Comparison of ENCODE assay signal across 21 mouse cellular contexts in genomic region chr5:51888404-51888803, GRCm38 (mm10).
DNase-seq lines count a peak whose midpoint lies in the region; ATAC-seq and TF ChIP-seq lines count a peak whose summit lies in the region.
"Had no signal": no experiment of that assay in that cellular context is flagged by ENCODE, and none has a peak within 500 bp of the region (broad histone marks: within the 10 kb centered on the region; RNA-seq: fewer than 3 reads in every experiment).

No protein-coding gene starts in this region.

- H3K27ac ChIP-seq in forebrain, embryonic 12.5 days = no peak overlapping the region
- no peak overlapping the region for H3K27ac ChIP-seq in forebrain, postnatal 0 days (ENCODE audit: low read depth, low read length)
- no peak overlapping the region for H3K27ac ChIP-seq in midbrain, embryonic 13.5 days
- no peak overlapping the region for H3K27ac ChIP-seq in midbrain, postnatal 0 days (ENCODE audit: low read depth, low read length)
- H3K27ac ChIP-seq in forebrain, embryonic 16.5 days (ENCODE audit: low read length) = no peak overlapping the region
- H3K27ac ChIP-seq: embryonic facial prominence, embryonic 15.5 days; heart, adult 2 months; heart, embryonic 13.5 days; hindbrain, embryonic 12.5 days; kidney, embryonic 15.5 days had no signal

- DNase-seq in forebrain, postnatal 0 days = no peak
- DNase-seq in midbrain, postnatal 0 days (ENCODE audit: low spot score) = no peak
- peak; percentile 54 for DNase-seq in brain, adult 2 months (ENCODE audit: low read depth, low spot score)
- no peak for DNase-seq in urinary bladder, adult 18-20 months (ENCODE audit: low spot score in 2 of 2)
- no peak for DNase-seq in cerebellum, adult 11 months
- DNase-seq: adrenal gland, postnatal 36 days; cerebellum, adult 18-20 months; cerebellum, postnatal 14 days; gastrocnemius, postnatal 25 days; heart, adult 2 months; kidney, adult 11 months; lung, postnatal 4 days; thymus, adult 18-20 months; thymus, postnatal 4 days had no signal

- H3K4me1 ChIP-seq in forebrain, embryonic 12.5 days = peaks cover 8% of the 10 kb centered on the region; the same call in 1 of the 2 replicates
- no peaks in the 10 kb centered on the region for H3K4me1 ChIP-seq in forebrain, postnatal 0 days (ENCODE audit: insufficient read depth)
- H3K4me1 ChIP-seq in midbrain, embryonic 13.5 days (replicated peaks) = peaks cover 6% of the 10 kb centered on the region
- H3K4me1 ChIP-seq in midbrain, postnatal 0 days (ENCODE audit: insufficient read depth, low read length) = no peaks in the 10 kb centered on the region
- H3K4me1 ChIP-seq in forebrain, embryonic 16.5 days (replicated peaks; ENCODE audit: control insufficient read depth, insufficient read depth, low read length) = no peaks in the 10 kb centered on the region; the same call in 1 of the 2 replicates
- H3K4me1 ChIP-seq: embryonic facial prominence, embryonic 15.5 days; heart, embryonic 13.5 days; hindbrain, embryonic 12.5 days had no signal

- TF ChIP-seq CTCF in forebrain, postnatal 0 days (IDR thresholded peaks at IDR 0.05; ENCODE audit: low read depth) = no peak
- TF ChIP-seq CTCF in midbrain, postnatal 0 days (IDR thresholded peaks at IDR 0.05) = no peak

- no peaks in the 10 kb centered on the region for H3K36me3 ChIP-seq in forebrain, embryonic 12.5 days (replicated peaks)
- H3K36me3 ChIP-seq in forebrain, postnatal 0 days (ENCODE audit: insufficient read depth) = no peaks in the 10 kb centered on the region
- no peaks in the 10 kb centered on the region for H3K36me3 ChIP-seq in midbrain, embryonic 13.5 days
- no peaks in the 10 kb centered on the region for H3K36me3 ChIP-seq in midbrain, postnatal 0 days (ENCODE audit: insufficient read depth, low read length)
- no peaks in the 10 kb centered on the region for H3K36me3 ChIP-seq in forebrain, embryonic 16.5 days (ENCODE audit: control insufficient read depth, insufficient read depth)
- H3K36me3 ChIP-seq: embryonic facial prominence, embryonic 15.5 days; heart, embryonic 13.5 days; hindbrain, embryonic 12.5 days; kidney, embryonic 15.5 days had no signal

- H3K4me3 ChIP-seq in forebrain, embryonic 12.5 days (replicated peaks) = no peak overlapping the region
- no peak overlapping the region for H3K4me3 ChIP-seq in forebrain, postnatal 0 days (ENCODE audit: low read depth, low read length)
- no peak overlapping the region for H3K4me3 ChIP-seq in midbrain, embryonic 13.5 days (replicated peaks)
- H3K4me3 ChIP-seq in midbrain, postnatal 0 days (ENCODE audit: low read depth, low read length) = no peak overlapping the region
- H3K4me3 ChIP-seq in forebrain, embryonic 16.5 days (replicated peaks; ENCODE audit: low read length) = no peak overlapping the region
- H3K4me3 ChIP-seq: embryonic facial prominence, embryonic 15.5 days; heart, adult 2 months; heart, embryonic 13.5 days; hindbrain, embryonic 12.5 days; kidney, embryonic 15.5 days had no signal

- no peaks in the 10 kb centered on the region for H3K9me3 ChIP-seq in forebrain, embryonic 12.5 days
- H3K9me3 ChIP-seq in forebrain, postnatal 0 days (ENCODE audit: low read length) = no peaks in the 10 kb centered on the region
- no peaks in the 10 kb centered on the region for H3K9me3 ChIP-seq in midbrain, embryonic 13.5 days
- no peaks in the 10 kb centered on the region for H3K9me3 ChIP-seq in midbrain, postnatal 0 days (ENCODE audit: low read length)
- H3K9me3 ChIP-seq in forebrain, embryonic 16.5 days (ENCODE audit: control insufficient read depth, low read length) = no peaks in the 10 kb centered on the region
- H3K9me3 ChIP-seq: embryonic facial prominence, embryonic 15.5 days; heart, embryonic 13.5 days; hindbrain, embryonic 12.5 days; kidney, embryonic 15.5 days had no signal

- H3K9ac ChIP-seq in forebrain, embryonic 12.5 days = no peak overlapping the region
- H3K9ac ChIP-seq in forebrain, postnatal 0 days = no peak overlapping the region
- no peak overlapping the region for H3K9ac ChIP-seq in midbrain, embryonic 13.5 days (replicated peaks)
- H3K9ac ChIP-seq in midbrain, postnatal 0 days (replicated peaks; ENCODE audit: low read length, poor library complexity, severe bottlenecking) = no peak overlapping the region
- H3K9ac ChIP-seq in forebrain, embryonic 16.5 days (replicated peaks; ENCODE audit: low read depth, low read length) = no peak overlapping the region
- H3K9ac ChIP-seq: embryonic facial prominence, embryonic 15.5 days; heart, embryonic 13.5 days; hindbrain, embryonic 12.5 days; kidney, embryonic 15.5 days had no signal

- WGBS in forebrain, embryonic 12.5 days = 25% methylated on average over 7 of the region's 7 CpGs
- WGBS in forebrain, postnatal 0 days = 24% methylated on average over 7 of the region's 7 CpGs
- WGBS in midbrain, embryonic 13.5 days = 41% methylated on average over 7 of the region's 7 CpGs
- 37% methylated on average over 7 of the region's 7 CpGs for WGBS in midbrain, postnatal 0 days
- 9% methylated on average over 7 of the region's 7 CpGs for WGBS in forebrain, embryonic 16.5 days

- peak; percentile 77; the same call in 1 of the 2 replicates for ATAC-seq in forebrain, embryonic 12.5 days (ENCODE audit: low FRiP score)
- ATAC-seq in forebrain, postnatal 0 days = no peak
- peak; percentile 65; the same call in 1 of the 2 replicates for ATAC-seq in midbrain, embryonic 13.5 days
- no peak for ATAC-seq in midbrain, postnatal 0 days (ENCODE audit: low FRiP score)
- ATAC-seq in forebrain, embryonic 16.5 days = 0 out of 2 replicates have a peak, but pooled peaks have one; percentile 49

- H3K27me3 ChIP-seq in forebrain, embryonic 12.5 days = no peaks in the 10 kb centered on the region
- H3K27me3 ChIP-seq in forebrain, postnatal 0 days (ENCODE audit: insufficient read depth, low read length) = no peaks in the 10 kb centered on the region
- H3K27me3 ChIP-seq in midbrain, embryonic 13.5 days = no peaks in the 10 kb centered on the region
- H3K27me3 ChIP-seq in midbrain, postnatal 0 days (ENCODE audit: insufficient read depth, low read length) = no peaks in the 10 kb centered on the region
- no peaks in the 10 kb centered on the region for H3K27me3 ChIP-seq in forebrain, embryonic 16.5 days (replicated peaks; ENCODE audit: control insufficient read depth, insufficient read depth, low read length)
- H3K27me3 ChIP-seq: embryonic facial prominence, embryonic 15.5 days; heart, embryonic 13.5 days; hindbrain, embryonic 12.5 days; kidney, embryonic 15.5 days had no signal

- no peak overlapping the region for H3K4me2 ChIP-seq in forebrain, embryonic 12.5 days
- H3K4me2 ChIP-seq in forebrain, postnatal 0 days (ENCODE audit: low read depth) = no peak overlapping the region
- H3K4me2 ChIP-seq in midbrain, embryonic 13.5 days (replicated peaks) = no peak overlapping the region
- no peak overlapping the region for H3K4me2 ChIP-seq in midbrain, postnatal 0 days (ENCODE audit: low read depth, low read length, poor library complexity, severe bottlenecking)
- no peak overlapping the region for H3K4me2 ChIP-seq in forebrain, embryonic 16.5 days (ENCODE audit: low read length)
- H3K4me2 ChIP-seq: embryonic facial prominence, embryonic 15.5 days; heart, embryonic 13.5 days; hindbrain, embryonic 12.5 days; kidney, embryonic 15.5 days had no signal

Comparison
In these comparisons a context has a peak if more than half of its experiments do, and no peak if none do; other contexts are left out.
1. ATAC-seq: peak in forebrain, embryonic 12.5 days (single experiment), midbrain, embryonic 13.5 days (single experiment) and forebrain, embryonic 16.5 days (single experiment); none in forebrain, postnatal 0 days (single experiment) and midbrain, postnatal 0 days (single experiment).